In genomic region chr10:100155566-100155965, GRCm38 (mm10) we compare ENCODE assay signal across 22 mouse cellular contexts.
A peak's percentile ranks its signal among the peaks of the same experiment; 100 is the strongest.
DNase-seq lines count a peak whose midpoint lies in the region; ATAC-seq and TF ChIP-seq lines count a peak whose summit lies in the region.
"Had no signal": no experiment of that assay in that cellular context is flagged by ENCODE, and none has a peak within 500 bp of the region (broad histone marks: within the 10 kb centered on the region; RNA-seq: fewer than 3 reads in every experiment).

No protein-coding gene starts in this region.

- no peak overlapping the region for H3K4me2 ChIP-seq in limb, embryonic 13.5 days (replicated peaks)
- no peak overlapping the region for H3K4me2 ChIP-seq in limb, embryonic 14.5 days (replicated peaks; ENCODE audit: low read depth, low read length, severe bottlenecking)
- H3K4me2 ChIP-seq: embryonic facial prominence, embryonic 12.5 days; embryonic facial prominence, embryonic 15.5 days; forebrain, embryonic 12.5 days had no signal

- no peak for DNase-seq in limb, embryonic 10.5 days (ENCODE audit: low spot score)
- DNase-seq in limb, embryonic 14.5 days (ENCODE audit: low spot score): peak; percentile 71
- no peak for DNase-seq in thymus, postnatal 0 days (ENCODE audit: low spot score)
- DNase-seq in adrenal gland, adult 8-10 months: no peak
- DNase-seq: adrenal gland, adult 2 months; adrenal gland, postnatal 14 days; adrenal gland, postnatal 36 days; cerebellum, adult 11 months; cerebellum, adult 18-20 months; cerebellum, adult 8-10 months; cerebellum, adult 9-11 months; cerebellum, postnatal 14 days; cerebellum, postnatal 36 days; embryo, embryonic 11 days had no signal

- 30% methylated on average over 2 of the region's 2 CpGs for WGBS in limb, embryonic 13.5 days
- WGBS in limb, embryonic 10.5 days: 74% methylated on average over 2 of the region's 2 CpGs
- 38% methylated on average over 2 of the region's 2 CpGs for WGBS in limb, embryonic 14.5 days

- H3K36me3 ChIP-seq in limb, embryonic 13.5 days: no peaks in the 10 kb centered on the region
- H3K36me3 ChIP-seq in limb, embryonic 10.5 days: no peaks in the 10 kb centered on the region
- no peaks in the 10 kb centered on the region for H3K36me3 ChIP-seq in limb, embryonic 14.5 days (ENCODE audit: control insufficient read depth, insufficient read depth, low read length)
- H3K36me3 ChIP-seq: embryonic facial prominence, embryonic 12.5 days; embryonic facial prominence, embryonic 15.5 days; forebrain, embryonic 10.5 days; forebrain, embryonic 12.5 days had no signal

- peak; percentile 71; the same call in 1 of the 2 replicates for ATAC-seq in limb, embryonic 13.5 days (ENCODE audit: low FRiP score, low read depth)
- peak; percentile 72 for ATAC-seq in limb, embryonic 14.5 days (ENCODE audit: low FRiP score, low read depth)
- ATAC-seq: forebrain, embryonic 14.5 days; forebrain, embryonic 16.5 days had no signal

- no peak overlapping the region for H3K27ac ChIP-seq in limb, embryonic 13.5 days
- no peak overlapping the region for H3K27ac ChIP-seq in limb, embryonic 10.5 days
- H3K27ac ChIP-seq in limb, embryonic 14.5 days (replicated peaks; ENCODE audit: low read depth, low read length): no peak overlapping the region
- H3K27ac ChIP-seq: embryonic facial prominence, embryonic 12.5 days; embryonic facial prominence, embryonic 15.5 days; forebrain, embryonic 10.5 days; forebrain, embryonic 12.5 days had no signal

- no peaks in the 10 kb centered on the region for H3K9me3 ChIP-seq in limb, embryonic 13.5 days
- no peaks in the 10 kb centered on the region for H3K9me3 ChIP-seq in limb, embryonic 10.5 days (replicated peaks)
- H3K9me3 ChIP-seq in limb, embryonic 14.5 days (ENCODE audit: control insufficient read depth, low read length): no peaks in the 10 kb centered on the region
- H3K9me3 ChIP-seq: embryonic facial prominence, embryonic 12.5 days; embryonic facial prominence, embryonic 15.5 days; forebrain, embryonic 10.5 days; forebrain, embryonic 12.5 days had no signal

- H3K4me3 ChIP-seq in limb, embryonic 13.5 days: no peak overlapping the region
- no peak overlapping the region for H3K4me3 ChIP-seq in limb, embryonic 10.5 days
- no peak overlapping the region for H3K4me3 ChIP-seq in limb, embryonic 14.5 days (replicated peaks; ENCODE audit: low read length)
- H3K4me3 ChIP-seq: embryonic facial prominence, embryonic 12.5 days; embryonic facial prominence, embryonic 15.5 days; erythroblast, embryonic 14.5 days; forebrain, embryonic 10.5 days; forebrain, embryonic 12.5 days had no signal

- no peak overlapping the region for H3K9ac ChIP-seq in limb, embryonic 13.5 days
- no peak overlapping the region for H3K9ac ChIP-seq in limb, embryonic 14.5 days (ENCODE audit: low read depth, low read length, severe bottlenecking)
- H3K9ac ChIP-seq: embryonic facial prominence, embryonic 12.5 days; embryonic facial prominence, embryonic 15.5 days; forebrain, embryonic 12.5 days had no signal

- TF ChIP-seq POLR2A in limb, embryonic 14.5 days (IDR thresholded peaks at IDR 0.05; ENCODE audit: borderline replicate concordance, extremely low read depth, insufficient read depth, insufficient read length): no peak

- peaks cover 17% of the 10 kb centered on the region for H3K4me1 ChIP-seq in limb, embryonic 13.5 days
- H3K4me1 ChIP-seq in limb, embryonic 10.5 days: no peaks in the 10 kb centered on the region
- peaks cover 6% of the 10 kb centered on the region; the same call in 1 of the 2 replicates for H3K4me1 ChIP-seq in limb, embryonic 14.5 days (ENCODE audit: control insufficient read depth, insufficient read depth, low read length)
- H3K4me1 ChIP-seq: embryonic facial prominence, embryonic 12.5 days; embryonic facial prominence, embryonic 15.5 days; forebrain, embryonic 10.5 days; forebrain, embryonic 12.5 days had no signal

- H3K27me3 ChIP-seq in limb, embryonic 13.5 days: no peaks in the 10 kb centered on the region
- no peaks in the 10 kb centered on the region for H3K27me3 ChIP-seq in limb, embryonic 10.5 days (ENCODE audit: low read depth, poor library complexity, severe bottlenecking)
- H3K27me3 ChIP-seq in limb, embryonic 14.5 days (ENCODE audit: control insufficient read depth, insufficient read depth, low read length): no peaks in the 10 kb centered on the region
- H3K27me3 ChIP-seq: embryonic facial prominence, embryonic 12.5 days; embryonic facial prominence, embryonic 15.5 days; forebrain, embryonic 12.5 days had no signal
